Mouse (Mus musculus) limb, embryonic 13.5 days (tissue): ENCODE data around the gene Pet117. TPM values are rescaled to one million over a fixed set of nuclear protein-coding genes. Genes with fewer than 3 reads are reported as not detected.

Experiments used
- ATAC-seq: fragments of 200-750 bp; cut with Nextera tagmentation; 2 replicates; pipeline ENCODE4 v1.8.0; 2017; ENCODE audit warnings: low read depth, moderate number of reproducible peaks, moderate TSS enrichment; ENCODE audit not compliant: low FRiP score
- H3K27ac ChIP-seq: fragments of 300-500 bp; sonication (generic); 2 replicates; pipeline ENCODE4 v1.5.1; 2015; ENCODE audit warnings: inconsistent platforms, mild to moderate bottlenecking, moderate library complexity
- H3K27me3 ChIP-seq: fragments of 300-500 bp; sonication (generic); 2 replicates; pipeline ENCODE4 v1.6.1; 2015; ENCODE audit warnings: mild to moderate bottlenecking, inconsistent platforms
- H3K36me3 ChIP-seq: fragments of 300-500 bp; sonication (generic); 2 replicates; pipeline ENCODE4 v1.6.1; 2015; ENCODE audit warnings: inconsistent platforms, mild to moderate bottlenecking, moderate library complexity
- H3K4me1 ChIP-seq: fragments of 300-500 bp; sonication (generic); 2 replicates; pipeline ENCODE4 v1.6.1; 2015; ENCODE audit warnings: inconsistent platforms
- H3K4me2 ChIP-seq: fragments of 300-500 bp; sonication (generic); replicated peaks from 2 replicates; pipeline ENCODE4 v1.6.1; 2015; ENCODE audit warnings: inconsistent platforms, mild to moderate bottlenecking, moderate library complexity
- H3K4me3 ChIP-seq: fragments of 300-500 bp; sonication (generic); 2 replicates; pipeline ENCODE4 v1.5.1; 2015; ENCODE audit warnings: moderate library complexity, mild to moderate bottlenecking, inconsistent platforms
- H3K9ac ChIP-seq: fragments of 300-500 bp; sonication (generic); 2 replicates; pipeline ENCODE4 v1.6.1; 2015; ENCODE audit warnings: mild to moderate bottlenecking, inconsistent platforms
- H3K9me3 ChIP-seq: fragments of 300-500 bp; sonication (generic); 2 replicates; pipeline ENCODE4 v1.6.1; 2016; ENCODE audit warnings: inconsistent platforms
- whole genome bisulfite sequencing: fragments of 180-500 bp; shearing (Covaris S2); methylation state at CpG from one replicate; pipeline ENCODE4 v1.1.7; 2015; 5-methylcytosine and 5-hydroxymethylcytosine counted together
- polyA plus RNA-seq: library from polyadenylated mRNA; unstranded; fragments of >200 nt; fragmentation: Nextera tagmentation; extraction: Ambion mirVana; gene quantifications from 2 replicates; pipeline ENCODE4 v1.2.1, GENCODE M21; 2015

Pet117 gene
- polyA plus RNA-seq, 1 experiment from 2014 or later: not detected

DNA sequence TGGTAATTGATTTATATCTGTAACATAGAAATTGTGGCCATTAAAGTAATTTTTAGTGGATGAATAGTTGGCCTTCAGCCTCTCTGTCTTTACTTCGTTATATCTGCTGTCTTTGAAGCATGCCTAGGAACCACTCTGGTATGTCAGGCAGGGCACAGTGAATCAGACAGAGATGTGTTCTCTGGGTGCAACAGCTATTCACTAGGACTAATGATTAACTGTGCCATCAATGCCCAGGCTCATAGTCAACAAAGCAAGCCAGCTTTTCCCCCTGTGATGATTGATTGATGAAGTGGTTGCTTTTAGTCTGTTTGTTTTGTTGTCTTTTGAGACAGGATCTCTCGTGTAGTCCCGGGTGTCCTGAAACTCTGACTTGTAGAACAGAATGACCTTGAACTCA is 19.6 kb downstream of the Pet117 start:
- H3K9ac ChIP-seq: no peak overlapping the region
- H3K9me3 ChIP-seq: no peaks in the 10 kb centered on the region
- H3K4me1 ChIP-seq: no peaks in the 10 kb centered on the region
- no peak for ATAC-seq
- no peak overlapping the region for H3K4me2 ChIP-seq
- no peak overlapping the region for H3K27ac ChIP-seq
- H3K27me3 ChIP-seq: no peaks in the 10 kb centered on the region
- H3K36me3 ChIP-seq: peaks cover 78% of the 10 kb centered on the region
- whole genome bisulfite sequencing: 93% methylated on average over 3 of the region's 3 CpGs
- H3K4me3 ChIP-seq: no peak overlapping the region

DNA sequence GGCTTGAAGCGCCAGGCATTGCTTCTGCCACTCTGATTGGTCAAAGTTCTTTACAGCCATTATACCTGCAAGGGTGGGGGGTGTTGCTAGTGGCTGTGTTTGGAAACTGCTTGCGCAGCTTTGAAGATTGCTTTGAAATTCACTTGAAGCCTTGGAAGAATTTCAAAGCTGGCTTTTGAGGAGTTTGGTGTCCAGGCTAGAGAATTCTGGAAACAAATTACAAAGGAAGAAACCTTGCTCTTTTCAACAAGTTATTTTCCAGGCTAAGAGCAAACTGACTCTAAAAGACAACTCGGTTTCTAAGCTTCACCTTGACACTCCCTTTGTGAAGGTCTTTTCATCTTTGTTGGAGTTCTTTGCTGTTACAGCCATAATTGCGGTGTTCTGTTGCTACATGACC is 30.7 kb downstream of the Pet117 start:
- Histone ChIP-seq H3K4me3 (no peak overlapping the region), H3K9me3 (no peaks in the 10 kb centered on the region), H3K27me3 (no peaks in the 10 kb centered on the region), H3K4me2 (no peak overlapping the region), H3K9ac (no peak overlapping the region), H3K27ac (no peak overlapping the region), H3K36me3 (peaks cover 94% of the 10 kb centered on the region), H3K4me1 (no peaks in the 10 kb centered on the region)
- ATAC-seq: no peak
- 88% methylated on average over 4 of the region's 4 CpGs for WGBS

GRCm38 (mm10) chr2:144400659-144401058 is 31.9 kb downstream of the Pet117 start:
- Histone ChIP-seq H3K27ac (no peak overlapping the region), H3K9me3 (no peaks in the 10 kb centered on the region), H3K4me2 (no peak overlapping the region), H3K9ac (no peak overlapping the region), H3K27me3 (no peaks in the 10 kb centered on the region), H3K4me3 (no peak overlapping the region), H3K4me1 (no peaks in the 10 kb centered on the region), H3K36me3 (peaks cover 90% of the 10 kb centered on the region)
- no peak for ATAC-seq
- 88% methylated on average over 6 of the region's 6 CpGs for WGBS

- Histone ChIP-seq H3K4me3 (no peak overlapping the region), H3K9ac (no peak overlapping the region), H3K36me3 (peaks cover 68% of the 10 kb centered on the region), H3K4me2 (no peak overlapping the region), H3K27me3 (no peaks in the 10 kb centered on the region), H3K9me3 (no peaks in the 10 kb centered on the region), H3K27ac (no peak overlapping the region), H3K4me1 (no peaks in the 10 kb centered on the region)
- no peak for ATAC-seq
- 93% methylated on average over 4 of the region's 4 CpGs for WGBS
Observed at GRCm38 (mm10) chr2:144409037-144409436, 40.2 kb downstream of the Pet117 start.

DNA sequence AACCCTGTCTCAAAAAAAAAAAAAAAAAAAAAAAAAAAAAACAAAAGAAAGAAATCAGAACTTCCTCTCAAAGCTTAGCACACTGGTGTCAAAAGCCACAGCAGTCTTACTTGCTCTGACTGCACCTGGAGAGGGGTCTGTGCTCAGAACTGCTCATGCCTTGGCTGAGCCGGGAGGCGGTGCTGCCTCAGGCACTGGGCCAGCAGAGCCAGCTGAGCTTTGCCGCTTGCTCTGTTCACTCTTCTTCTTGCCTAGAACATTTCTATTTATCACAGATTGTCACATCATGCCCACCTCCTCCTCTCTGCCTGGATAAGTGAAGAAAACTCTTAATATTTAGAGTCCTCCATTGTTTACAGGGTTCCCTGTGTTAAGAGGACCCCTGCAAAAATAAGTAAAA is 41.8 kb downstream of the Pet117 start:
- 75% methylated on average over 3 of the region's 3 CpGs for WGBS
- no peaks in the 10 kb centered on the region for H3K27me3 ChIP-seq
- no peaks in the 10 kb centered on the region for H3K4me1 ChIP-seq
- H3K36me3 ChIP-seq: peaks cover 63% of the 10 kb centered on the region
- no peak overlapping the region for H3K4me2 ChIP-seq
- no peak overlapping the region for H3K4me3 ChIP-seq
- no peaks in the 10 kb centered on the region for H3K9me3 ChIP-seq
- H3K27ac ChIP-seq: no peak overlapping the region
- no peak for ATAC-seq
- no peak overlapping the region for H3K9ac ChIP-seq

DNA sequence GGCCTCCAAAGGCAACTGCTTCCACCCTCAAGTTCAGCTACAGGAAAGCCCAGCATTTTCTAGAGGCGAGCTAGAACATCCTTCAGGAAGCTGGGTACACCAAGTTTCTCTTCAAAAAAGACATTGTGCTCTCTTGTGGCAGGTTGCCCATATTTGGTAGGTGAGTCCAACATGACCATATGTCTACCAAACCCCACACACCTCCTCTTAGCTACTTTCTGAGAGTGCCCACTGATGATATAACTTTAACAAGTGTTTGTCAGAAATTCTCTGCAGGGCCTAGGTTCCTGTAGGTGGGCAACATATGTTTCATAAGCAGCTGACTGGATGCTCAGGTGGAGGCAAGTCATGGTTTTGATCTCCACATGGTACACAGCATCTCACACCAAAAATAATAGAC is 45.9 kb downstream of the Pet117 start:
- WGBS: 85% methylated on average over 1 of the region's 1 CpGs
- no peak overlapping the region for H3K4me3 ChIP-seq
- peaks cover 9% of the 10 kb centered on the region; the same call in 1 of the 2 replicates for H3K4me1 ChIP-seq
- no peaks in the 10 kb centered on the region for H3K9me3 ChIP-seq
- H3K4me2 ChIP-seq: no peak overlapping the region
- H3K27me3 ChIP-seq: no peaks in the 10 kb centered on the region
- H3K9ac ChIP-seq: no peak overlapping the region
- peaks cover 29% of the 10 kb centered on the region for H3K36me3 ChIP-seq
- ATAC-seq: no peak
- H3K27ac ChIP-seq: no peak overlapping the region

GRCm38 (mm10) chr2:144416859-144417258 is 48.1 kb downstream of the Pet117 start:
- Histone ChIP-seq H3K36me3 (peaks cover 16% of the 10 kb centered on the region), H3K9me3 (no peaks in the 10 kb centered on the region), H3K4me1 (peaks cover 9% of the 10 kb centered on the region; the same call in 1 of the 2 replicates), H3K4me3 (no peak overlapping the region), H3K4me2 (no peak overlapping the region), H3K27me3 (no peaks in the 10 kb centered on the region), H3K27ac (no peak overlapping the region), H3K9ac (no peak overlapping the region)
- no peak for ATAC-seq
- 45% methylated on average over 8 of the region's 8 CpGs for WGBS

GRCm38 (mm10) chr2:144418062-144418461 is 49.3 kb downstream of the Pet117 start:
- Histone ChIP-seq H3K36me3 (peaks cover 8% of the 10 kb centered on the region), H3K4me3 (no peak overlapping the region), H3K4me2 (no peak overlapping the region), H3K27ac (no peak overlapping the region), H3K27me3 (no peaks in the 10 kb centered on the region), H3K4me1 (peaks cover 9% of the 10 kb centered on the region; the same call in 1 of the 2 replicates), H3K9me3 (no peaks in the 10 kb centered on the region), H3K9ac (no peak overlapping the region)
- no peak for ATAC-seq
- 16% methylated on average over 2 of the region's 2 CpGs for WGBS

DNA sequence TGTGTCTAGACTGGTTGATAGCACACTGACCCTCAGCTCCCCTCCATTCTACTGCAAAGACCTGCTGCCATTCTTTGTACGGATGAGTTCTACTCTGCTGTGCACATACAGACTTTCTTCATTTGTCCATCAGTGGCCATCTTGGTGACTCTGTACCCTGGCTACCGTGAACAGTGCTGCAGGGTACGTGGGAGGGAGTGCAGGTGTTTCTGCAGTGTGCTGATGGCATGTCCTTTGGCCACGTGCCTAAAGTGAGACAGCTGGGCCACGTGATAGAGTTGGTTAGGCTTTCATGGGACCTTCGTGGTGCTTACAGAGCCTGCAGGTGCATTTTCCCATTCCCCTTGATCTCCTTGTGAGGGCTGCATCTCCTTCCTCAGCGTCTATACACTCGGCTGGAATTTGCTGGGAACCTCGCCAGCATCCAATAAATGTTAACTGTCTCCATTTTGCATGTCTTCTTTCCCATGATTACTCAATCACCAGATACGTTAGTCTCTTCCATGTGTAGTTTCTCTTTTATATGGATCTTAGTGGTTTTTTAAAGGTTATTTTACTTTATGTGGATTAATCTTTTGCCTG is 53.4 kb downstream of the Pet117 start:
- no peaks in the 10 kb centered on the region for H3K36me3 ChIP-seq
- H3K4me3 ChIP-seq: no peak overlapping the region
- no peak overlapping the region for H3K9ac ChIP-seq
- no peaks in the 10 kb centered on the region for H3K27me3 ChIP-seq
- H3K4me1 ChIP-seq: peaks cover 9% of the 10 kb centered on the region; the same call in 1 of the 2 replicates
- WGBS: 65% methylated on average over 10 of the region's 10 CpGs
- no peaks in the 10 kb centered on the region for H3K9me3 ChIP-seq
- ATAC-seq: no peak; the same call in 1 of the 2 replicates
- H3K4me2 ChIP-seq: no peak overlapping the region
- H3K27ac ChIP-seq: no peak overlapping the region

Other genes starting within 250 kb of the Pet117 start
- gene Mgme1, start 98.3 kb upstream of the Pet117 start, polyA plus RNA-seq: 19.7 and 22.6 TPM in 2 replicates
- 130 and 133 TPM in 2 replicates for gene Snx5, start 98.1 kb upstream of the Pet117 start, polyA plus RNA-seq
- gene Ovol2, start 36.9 kb upstream of the Pet117 start, polyA plus RNA-seq: 0.88 and 1.3 TPM in 2 replicates
- gene Kat14, start within 50 bp of the Pet117 start, polyA plus RNA-seq: 47.3 and 48.8 TPM in 2 replicates
- gene Dzank1, start 158.4 kb downstream of the Pet117 start, polyA plus RNA-seq: 0.82 and 2.2 TPM in 2 replicates
- gene Polr3f, start 158.7 kb downstream of the Pet117 start, polyA plus RNA-seq: 32.5 and 33.1 TPM in 2 replicates
- 68.0 and 68.8 TPM in 2 replicates for gene Rbbp9, start 181.9 kb downstream of the Pet117 start, polyA plus RNA-seq
- gene Sec23b, start 187.2 kb downstream of the Pet117 start, polyA plus RNA-seq: 91.4 and 91.7 TPM in 2 replicates
- 38.8 and 43.5 TPM in 2 replicates for gene Smim26, start 225.1 kb downstream of the Pet117 start, polyA plus RNA-seq
- gene Dtd1, start 230.9 kb downstream of the Pet117 start, polyA plus RNA-seq: 48.8 and 50.4 TPM in 2 replicates